Mouse (Mus musculus) left cerebral cortex, postnatal 25 days (tissue): ENCODE data around the gene Morf4l1. TPM values are rescaled to one million over a fixed set of nuclear protein-coding genes. Genes with fewer than 3 reads are reported as not detected.
A peak's percentile ranks its signal among the peaks of the same experiment; 100 is the strongest.
"Not testable (repeated sequence)": the region's sequence is repeated elsewhere in the genome, so short reads cannot be mapped to it uniquely, and the experiment has no call there.

Experiments used
- DNase-seq, 2 experiments: peaks; one replicate each; pipeline ENCODE4 v3.0.0; 2022; ENCODE audit warnings: low spot score in 2 of 2, mixed read lengths in 1 of 2
- intact Hi-C: fragments of 180-260 bp; cut with DNase I; formaldehyde crosslinking; loops from one replicate; pipeline ENCODE4 v1.15.1; 2025
- total RNA-seq, 2 experiments: library from RNA; stranded (reverse); gene quantifications; 2 replicates each; pipeline ENCODE4 v1.2.3; 2021

Gene Morf4l1
- total RNA-seq, 2 experiments from 2014 or later, result 411 to 422 TPM

DNA sequence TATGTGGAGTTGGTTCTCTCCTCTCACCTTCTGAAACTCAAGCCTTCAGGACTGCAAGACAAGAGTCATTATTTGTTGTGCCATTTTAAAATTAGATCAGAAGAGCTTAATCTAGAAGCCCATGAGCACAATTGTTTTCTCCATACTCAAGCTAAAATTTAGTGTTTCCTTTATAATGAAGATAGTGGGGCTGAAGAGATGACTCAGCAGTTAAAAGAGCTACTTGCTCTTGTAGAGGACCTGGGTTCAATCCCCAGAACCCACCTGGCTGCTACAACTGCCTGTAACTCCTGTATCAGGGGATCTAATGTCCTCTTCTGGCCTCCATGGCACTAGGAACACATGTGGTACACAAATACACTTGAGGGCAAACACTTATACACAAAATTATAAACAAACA is 2.7 kb upstream of the Morf4l1 start:
- DNase-seq, result no peak

DNA sequence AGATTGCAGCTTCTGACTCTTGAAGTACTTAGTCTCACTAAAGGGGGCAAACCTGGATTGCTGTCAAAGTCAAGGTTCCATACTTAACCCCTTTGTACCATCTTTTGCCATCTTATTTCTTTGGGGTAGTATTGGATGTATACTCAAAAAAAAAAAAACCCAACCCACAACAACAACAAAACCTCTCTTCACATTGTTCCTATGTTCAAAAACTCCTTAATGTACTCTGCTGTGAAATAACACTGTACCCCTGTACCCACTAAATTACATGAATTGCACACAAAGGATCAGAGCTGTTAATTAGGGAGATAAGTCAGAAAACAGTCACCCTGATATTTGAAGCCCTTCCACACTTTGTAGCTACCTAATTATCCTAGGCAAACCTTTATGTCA is 730 bp upstream of the Morf4l1 start:
- intact Hi-C loops, result loop anchor here (2.0 kb wide), 1 partner anchor 155 kb away; the partner anchor contains the start of gene Tbc1d2b
- no peak for DNase-seq

More for the DNA sequence above, 2.7 kb upstream of the Morf4l1 start:
- intact Hi-C loops, result no loop called here

DNA sequence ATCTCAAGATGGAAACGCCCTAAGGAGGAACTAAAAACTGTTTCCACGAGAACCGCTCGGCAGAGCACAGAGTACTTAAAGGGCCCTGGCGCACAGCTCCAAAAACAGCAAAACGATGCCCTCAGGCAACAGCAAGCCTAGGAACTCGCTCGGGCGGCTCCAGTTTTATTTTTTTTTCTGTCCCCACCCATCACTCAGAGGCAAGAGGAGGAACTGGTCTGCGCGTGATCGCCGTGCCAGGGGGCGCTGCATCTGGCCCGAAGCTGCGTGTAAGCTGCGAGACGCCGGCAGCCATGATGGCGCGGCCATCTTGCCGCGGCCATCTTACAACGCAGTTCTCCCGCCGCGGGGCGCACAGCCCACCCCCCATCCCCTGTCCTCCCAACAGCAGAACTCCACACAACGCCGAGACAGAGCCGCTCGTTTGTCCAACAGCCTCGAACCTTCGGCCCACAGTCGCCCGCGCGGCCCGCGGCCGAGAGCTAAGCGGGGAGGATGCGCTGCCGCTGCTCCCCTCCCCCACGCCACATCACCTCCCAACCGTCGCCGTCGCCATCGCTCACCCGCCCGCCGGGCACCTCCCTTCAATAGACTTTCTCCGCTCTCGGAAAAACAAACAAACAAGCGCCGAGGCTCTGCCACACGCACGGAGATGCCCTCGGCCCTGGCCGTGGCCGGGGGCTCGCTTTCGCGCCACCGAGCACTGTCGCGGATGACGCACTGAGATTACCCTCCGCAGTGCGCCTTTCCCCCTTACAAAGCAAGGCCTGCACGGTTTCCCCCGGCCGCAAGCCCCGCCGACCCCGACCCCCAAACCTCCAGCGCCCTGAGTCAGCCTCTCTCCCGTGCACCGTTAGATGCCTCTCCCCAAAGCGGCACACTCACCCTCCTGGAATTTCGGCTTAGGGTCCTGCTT is 665 bp downstream of the Morf4l1 start:
- intact Hi-C loops, result loop anchor here (1.0 to 5.0 kb wide), 3 partner anchors 49 to 1632 kb away; partner anchors contain the start of genes Adamts7, Syncrip and Tbc1d2b
- peak; percentile 94 to 95 for DNase-seq

DNA sequence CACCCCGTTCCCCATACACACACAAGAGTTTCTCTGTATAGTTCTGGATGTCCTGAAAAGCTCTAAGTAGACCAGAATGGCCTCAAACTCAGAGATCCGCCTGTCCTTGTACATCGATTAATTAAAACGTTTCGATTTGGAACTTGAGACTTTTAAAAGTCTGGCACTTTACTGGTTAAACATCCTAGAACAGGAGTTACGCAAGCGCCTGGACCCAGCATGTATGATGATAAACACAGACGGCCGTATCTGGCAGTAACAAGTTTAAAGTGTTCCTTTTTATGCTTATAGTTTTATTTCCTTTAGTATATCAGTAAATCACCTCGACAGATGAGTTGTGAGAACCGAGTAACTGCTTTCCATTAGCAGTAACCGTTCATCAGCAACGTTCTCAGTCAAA is 1.4 kb downstream of the Morf4l1 start:
- intact Hi-C loops, result loop anchor here (5.0 kb wide), 1 partner anchor 1631 kb away; the partner anchor contains the start of gene Syncrip
- DNase-seq, result no peak

DNA sequence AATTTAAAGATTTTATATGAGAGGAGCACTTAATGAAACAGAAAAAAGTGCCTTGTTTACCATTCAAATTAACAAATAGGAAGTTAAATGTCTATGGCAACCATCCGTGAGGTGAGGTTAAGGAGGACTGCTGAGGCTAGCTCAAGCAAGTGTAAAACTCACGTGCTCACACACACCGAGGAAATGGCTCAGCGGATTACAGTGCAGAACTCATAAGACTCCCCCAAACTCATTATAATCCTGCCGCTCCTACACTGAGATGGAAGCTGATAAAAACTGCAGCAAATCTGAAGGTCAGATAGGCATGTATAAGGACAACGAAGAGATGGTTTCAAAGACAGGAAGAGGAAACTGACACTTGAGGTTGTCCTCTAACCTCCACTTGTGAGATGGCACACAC is 5.2 kb downstream of the Morf4l1 start:
- intact Hi-C loops, result no loop called here
- DNase-seq, result no peak

DNA sequence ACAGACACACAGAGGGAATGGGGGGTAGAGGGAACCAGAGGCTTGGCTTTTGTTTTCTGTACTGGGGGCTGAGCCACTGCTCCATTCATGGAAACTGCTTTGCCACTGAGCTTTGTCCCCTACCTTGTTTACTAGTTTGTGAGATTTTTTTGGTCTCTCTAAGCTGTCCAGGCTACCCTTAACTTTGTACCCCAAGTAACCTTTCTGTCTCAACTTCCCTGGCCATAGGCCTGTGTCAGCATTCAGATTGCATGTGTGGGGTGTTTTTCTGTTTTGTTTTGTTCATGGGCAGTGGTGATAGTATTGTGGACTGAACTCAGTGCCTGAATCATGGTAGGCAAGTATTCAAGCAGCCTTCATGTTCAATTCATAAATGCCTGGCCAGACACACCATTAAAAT is 6.3 kb downstream of the Morf4l1 start:
- intact Hi-C loops, result no loop called here
- DNase-seq, result no peak

DNA sequence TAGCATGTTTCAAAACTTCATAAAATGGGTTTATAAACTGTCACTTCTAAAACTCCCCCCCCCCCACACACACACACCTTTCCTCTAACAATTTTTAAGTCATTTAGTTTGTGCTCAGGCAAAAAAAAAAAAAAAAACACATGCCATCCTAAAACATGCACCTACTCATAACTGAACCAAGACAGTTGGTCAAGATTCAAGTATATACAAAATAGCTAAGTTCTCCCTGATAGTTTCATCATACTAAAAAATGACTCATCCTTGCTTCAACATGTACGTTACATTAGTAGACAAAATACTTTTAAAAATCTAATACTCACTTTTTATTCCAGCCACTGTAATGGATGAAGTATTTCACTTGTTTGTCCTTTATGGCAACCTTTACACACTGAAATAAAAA is 7.7 kb downstream of the Morf4l1 start:
- intact Hi-C loops, result no loop called here

DNA sequence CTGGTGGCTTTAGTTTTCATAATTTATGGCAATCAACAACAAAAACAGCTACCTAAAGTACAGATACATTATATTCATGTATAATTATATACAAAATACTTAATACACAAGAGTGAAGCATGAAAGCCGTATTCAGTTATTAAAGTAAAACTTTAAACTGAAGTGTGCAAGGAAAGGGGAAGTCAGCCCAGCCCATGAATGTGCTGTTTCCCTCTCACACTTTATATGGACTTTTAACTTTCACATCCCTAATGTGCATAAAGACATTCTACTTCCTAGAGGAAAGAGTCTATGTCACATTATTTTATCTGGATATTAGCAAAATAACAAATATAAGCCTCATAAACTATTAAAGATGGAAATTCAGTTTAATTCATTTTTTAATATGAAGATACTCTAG is 9.1 kb downstream of the Morf4l1 start:
- no peak for DNase-seq
- intact Hi-C loops, result no loop called here

More for the DNA sequence above, 7.7 kb downstream of the Morf4l1 start:
- no peak for DNase-seq

DNA sequence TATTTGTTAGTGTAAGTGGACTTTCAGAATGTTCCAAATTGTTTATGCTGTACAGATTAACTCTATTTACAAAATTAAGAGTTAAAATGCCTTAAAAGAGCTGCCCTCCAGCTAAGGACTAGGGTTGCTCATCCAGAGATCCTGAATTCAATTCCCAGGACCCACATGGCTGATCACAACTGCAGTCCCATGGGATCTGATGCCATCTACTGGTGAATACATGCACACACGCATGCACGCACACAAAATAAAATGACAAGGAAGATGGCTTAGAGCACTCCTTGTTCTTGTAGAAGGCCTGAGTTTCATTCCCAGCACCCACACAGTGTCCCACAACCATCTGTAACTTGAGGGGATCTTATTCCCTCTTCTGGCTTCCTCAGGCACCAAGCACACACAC is 13.8 kb downstream of the Morf4l1 start:
- intact Hi-C loops, result no loop called here
- DNase-seq, result no peak

DNA sequence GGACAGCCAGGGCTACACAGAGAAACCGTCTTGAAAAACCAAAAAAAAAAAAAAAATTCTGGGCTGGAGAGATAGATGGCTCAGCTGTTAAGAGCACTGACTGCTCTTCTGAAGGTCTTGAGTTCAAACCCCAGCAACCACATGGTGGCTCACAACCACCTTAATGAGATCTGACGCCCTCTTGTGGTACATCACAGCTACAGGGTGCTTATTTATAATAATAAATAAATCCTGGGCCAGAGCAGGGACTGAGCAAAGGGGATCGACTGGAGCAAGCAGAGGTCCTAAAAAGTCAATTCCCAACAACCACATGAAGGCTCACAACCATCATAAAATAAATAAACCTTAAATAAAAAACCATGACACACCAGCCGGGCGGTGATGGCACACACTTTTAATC is 15.6 kb downstream of the Morf4l1 start:
- DNase-seq, result no peak
- intact Hi-C loops, result no loop called here

DNA sequence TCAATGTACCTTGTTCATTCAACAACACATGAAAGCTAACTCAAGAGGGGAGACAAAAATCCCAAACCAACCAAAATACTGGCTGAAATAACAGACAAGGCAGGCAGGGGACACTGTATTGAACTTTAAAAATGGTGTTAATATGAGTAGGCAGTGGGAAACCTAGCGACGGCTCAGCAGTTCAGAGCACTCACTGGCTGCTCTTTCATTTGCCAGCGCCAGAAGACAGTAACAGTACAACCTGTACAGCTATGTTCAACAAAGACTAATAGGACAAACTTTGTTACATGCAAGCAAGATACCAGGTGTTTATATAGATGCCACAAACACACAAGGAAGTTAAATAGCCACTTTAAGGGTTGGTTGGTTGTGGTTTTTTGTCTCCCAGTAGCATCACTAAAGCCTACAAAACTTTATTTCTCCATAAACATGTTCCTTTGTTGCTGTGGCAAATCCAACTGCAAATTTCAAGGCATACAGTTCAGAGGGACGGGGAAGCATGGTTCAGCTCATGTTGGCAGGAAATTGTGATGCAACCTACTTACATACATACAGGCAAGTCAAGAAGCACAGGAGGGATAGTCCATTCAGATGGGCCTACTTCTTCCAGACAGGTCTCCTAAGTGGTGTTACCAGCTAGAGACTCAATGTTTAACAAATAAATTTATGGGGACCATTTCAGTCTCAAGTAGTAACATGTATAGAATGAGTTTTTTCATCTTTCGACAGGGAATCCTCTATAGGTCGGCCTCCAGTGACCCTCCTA is 25.1 kb downstream of the Morf4l1 start:
- intact Hi-C loops, result no loop called here

DNA sequence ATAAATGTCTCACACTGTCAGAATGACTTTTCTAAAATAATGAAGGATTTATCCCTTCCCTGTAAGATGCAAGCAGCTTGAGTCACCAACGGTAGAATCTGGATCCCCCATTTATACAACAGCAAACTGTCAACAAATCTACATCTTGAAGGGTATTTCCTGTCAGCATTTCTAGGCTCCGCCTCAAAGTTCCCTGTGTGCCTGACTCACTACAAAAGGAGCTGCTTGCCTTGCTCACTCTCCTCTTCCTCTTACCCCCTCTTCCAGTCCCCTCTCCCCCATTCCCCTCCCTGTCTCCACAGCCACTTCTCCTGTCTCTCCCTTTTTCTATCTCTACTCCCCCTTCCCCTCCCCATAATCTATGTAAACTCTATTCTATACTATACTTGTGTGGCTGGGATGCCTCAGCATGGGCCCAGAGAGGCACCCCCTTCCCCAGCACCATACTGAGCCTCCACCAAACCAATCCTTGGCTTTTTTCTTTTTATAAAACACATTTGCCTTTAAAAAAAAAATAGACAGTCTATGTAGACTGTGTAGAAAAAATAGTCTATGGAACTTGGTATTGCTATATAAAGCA is 26.6 kb downstream of the Morf4l1 start:
- no peak for DNase-seq
- intact Hi-C loops, result no loop called here

More for the DNA sequence above, 25.1 kb downstream of the Morf4l1 start:
- DNase-seq, result no peak

DNA sequence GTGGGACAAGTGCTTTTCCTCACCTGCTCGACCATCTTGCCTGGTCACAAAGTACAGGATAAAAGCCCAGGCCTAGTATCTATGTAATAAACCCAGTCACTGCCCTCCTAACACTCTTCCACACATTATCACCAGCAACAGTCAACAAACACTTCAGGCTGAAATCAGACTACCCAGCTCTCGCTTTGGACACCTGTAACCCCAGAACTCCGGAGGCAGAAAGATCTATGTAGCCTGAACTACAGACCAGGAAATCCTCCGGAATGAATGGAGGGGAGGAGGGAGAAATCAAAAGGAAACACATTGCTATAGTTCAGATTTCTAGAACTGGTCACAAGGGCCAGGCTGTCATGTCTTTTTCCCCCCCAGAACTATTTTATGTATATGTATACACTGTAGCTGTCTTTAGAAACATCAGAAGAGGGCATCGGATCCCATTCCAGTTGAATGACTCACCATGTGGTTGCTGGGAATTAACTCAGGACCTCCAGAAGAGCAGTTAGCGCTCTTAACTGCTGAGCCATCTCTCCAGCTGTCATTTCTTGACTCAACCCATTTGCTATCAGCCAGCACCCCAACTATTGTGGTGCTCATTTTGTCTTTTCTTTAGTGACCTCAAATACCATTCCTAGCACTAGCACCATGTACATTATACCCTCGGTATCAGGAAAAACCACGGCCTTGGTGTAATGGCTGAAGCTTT is 29.7 kb downstream of the Morf4l1 start:
- intact Hi-C loops, result no loop called here
- no peak for DNase-seq

DNA sequence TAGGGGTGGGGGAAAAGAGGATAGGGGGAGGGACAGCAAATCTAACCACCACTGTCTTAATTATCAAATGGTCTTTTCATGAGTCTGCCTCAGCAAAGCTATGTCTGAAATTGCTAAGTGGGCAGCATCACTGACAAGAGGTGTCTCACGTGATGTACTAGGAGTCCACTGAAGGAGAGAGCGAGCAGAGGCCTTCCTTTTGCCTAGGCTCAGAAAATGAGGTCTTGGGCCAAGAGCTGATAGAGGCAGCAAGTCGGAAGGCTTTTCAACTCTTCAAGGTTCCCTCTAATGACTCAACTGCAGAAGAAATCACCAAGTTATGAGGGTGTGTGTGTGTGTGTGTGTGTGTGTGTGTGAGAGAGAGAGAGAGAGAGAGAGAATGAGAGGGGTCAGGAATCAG is 30.4 kb downstream of the Morf4l1 start:
- DNase-seq, result no peak
- intact Hi-C loops, result no loop called here

DNA sequence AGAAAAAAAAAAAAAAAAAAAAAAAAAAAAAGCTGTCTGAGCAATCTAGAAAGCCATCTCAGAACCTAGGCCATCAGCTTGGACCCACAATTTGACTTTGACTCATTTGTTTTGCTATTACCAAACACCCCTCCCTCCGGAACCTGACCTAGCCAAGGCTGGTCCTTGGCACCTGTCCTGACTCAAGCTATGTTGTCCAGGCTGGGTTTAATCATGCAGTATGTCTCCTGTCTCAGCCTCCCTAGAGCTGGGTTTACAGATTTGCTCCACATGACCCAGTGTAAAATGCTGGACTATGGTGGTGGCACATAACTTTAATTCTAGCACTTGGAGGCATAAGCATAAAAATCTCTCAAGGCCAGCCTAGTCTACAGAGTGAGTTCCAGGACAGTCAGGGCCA is 31.6 kb downstream of the Morf4l1 start:
- DNase-seq, result no peak

DNA sequence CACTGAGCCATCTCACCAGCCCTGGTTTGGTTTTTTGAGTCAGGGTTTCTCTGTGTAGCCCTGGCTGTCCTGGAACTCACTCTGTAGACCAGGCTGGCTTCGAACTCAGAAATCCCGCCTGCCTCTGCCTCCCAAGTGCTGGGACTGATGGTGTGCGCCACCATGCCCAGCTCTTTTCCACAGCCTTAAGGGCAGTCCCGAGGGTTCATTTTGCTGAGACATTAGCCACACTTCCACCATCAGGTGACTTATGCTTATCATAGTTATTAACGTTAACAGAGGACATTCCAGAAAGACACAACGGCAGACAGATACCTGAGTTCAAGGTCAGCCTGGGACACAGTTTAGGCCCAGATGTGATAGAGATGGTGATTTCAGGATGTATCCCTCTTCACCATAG is 32.6 kb downstream of the Morf4l1 start:
- DNase-seq, intact Hi-C loops: not testable (repeated sequence)

More for the DNA sequence above, 31.6 kb downstream of the Morf4l1 start:
- intact Hi-C loops, result no loop called here

DNA sequence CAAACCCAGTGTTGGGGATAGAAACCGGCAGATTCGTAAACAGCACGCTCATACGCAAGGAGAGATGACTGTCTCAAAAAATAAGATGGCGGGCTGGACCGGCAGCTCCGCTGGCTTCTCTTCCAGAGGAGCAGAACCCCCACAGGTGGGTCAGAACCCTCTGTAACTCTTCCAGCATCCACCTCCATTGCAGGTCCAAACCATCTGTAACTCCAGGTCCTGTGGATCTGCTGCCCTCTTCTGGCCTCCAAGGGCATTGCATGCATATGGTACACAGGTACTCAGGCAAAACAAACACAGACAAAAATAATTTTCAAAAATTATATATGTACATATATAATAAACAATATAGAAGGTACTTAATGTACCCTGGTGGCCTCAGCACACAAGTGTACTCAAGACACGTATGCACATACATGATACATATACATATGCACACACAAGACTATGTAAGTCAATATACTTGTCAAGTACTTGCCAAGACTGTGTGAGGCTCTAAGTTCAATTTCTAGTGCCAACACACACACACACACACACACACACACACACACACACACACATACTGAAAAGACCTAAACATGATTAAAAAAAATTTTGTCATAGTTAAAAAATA is 37.6 kb downstream of the Morf4l1 start:
- intact Hi-C loops, result loop anchor here (5.0 kb wide), 1 partner anchor 100 kb away; no protein-coding TSS in a partner anchor
- DNase-seq, result peak; percentile 53 to 57

DNA sequence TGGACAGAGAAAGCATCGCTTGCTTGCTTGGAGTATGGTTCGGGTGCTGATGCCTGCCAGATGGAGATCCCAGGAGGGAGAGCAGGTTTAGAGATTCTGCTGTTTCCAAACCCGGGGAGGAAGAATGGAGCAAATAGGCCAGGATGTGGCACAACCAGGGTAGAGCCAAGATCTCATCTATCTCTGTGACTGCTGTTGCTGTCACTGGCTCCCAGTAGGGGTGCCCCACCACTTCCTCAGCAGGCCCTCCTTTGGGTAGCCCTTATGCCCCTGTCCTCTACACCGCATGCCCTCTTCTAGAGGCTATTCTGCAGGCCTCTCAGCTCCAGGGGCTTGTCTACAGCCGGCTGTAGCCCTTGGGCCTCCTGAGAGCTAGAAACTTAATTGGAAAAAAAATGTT is 38.4 kb downstream of the Morf4l1 start:
- intact Hi-C loops, result loop anchor here (5.0 kb wide), 1 partner anchor 99 kb away; no protein-coding TSS in a partner anchor
- no peak for DNase-seq

DNA sequence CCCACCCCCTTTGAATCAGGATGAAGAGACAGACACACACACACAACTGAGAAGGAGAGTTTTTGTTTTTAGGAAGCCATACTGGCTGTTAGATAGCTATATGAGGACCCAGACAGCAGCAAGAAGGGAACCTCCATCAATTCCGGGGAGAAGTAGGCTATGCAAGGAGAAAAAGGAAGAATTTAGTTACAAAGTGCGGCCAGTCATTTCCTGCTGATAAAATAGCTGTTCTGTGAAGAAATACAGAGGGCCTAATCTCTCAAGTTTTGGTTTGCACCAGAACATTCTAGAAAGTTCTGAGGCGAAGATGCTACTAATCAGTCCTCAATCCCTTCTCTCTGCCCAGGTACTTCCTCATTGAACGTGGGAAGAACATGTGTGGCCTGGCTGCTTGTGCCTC is 39.2 kb downstream of the Morf4l1 start:
- DNase-seq, result no peak
- intact Hi-C loops, result loop anchor here (5.0 kb wide), 1 partner anchor 98 kb away; no protein-coding TSS in a partner anchor
